Mouse (Mus musculus): ENCODE data around the gene Slc24a4. TPM values are rescaled to one million over a fixed set of nuclear protein-coding genes. Genes with fewer than 3 reads are reported as not detected.

Gene Slc24a4
- polyA plus RNA-seq, 1 experiment from 2014 or later = 0.62 TPM

DNA sequence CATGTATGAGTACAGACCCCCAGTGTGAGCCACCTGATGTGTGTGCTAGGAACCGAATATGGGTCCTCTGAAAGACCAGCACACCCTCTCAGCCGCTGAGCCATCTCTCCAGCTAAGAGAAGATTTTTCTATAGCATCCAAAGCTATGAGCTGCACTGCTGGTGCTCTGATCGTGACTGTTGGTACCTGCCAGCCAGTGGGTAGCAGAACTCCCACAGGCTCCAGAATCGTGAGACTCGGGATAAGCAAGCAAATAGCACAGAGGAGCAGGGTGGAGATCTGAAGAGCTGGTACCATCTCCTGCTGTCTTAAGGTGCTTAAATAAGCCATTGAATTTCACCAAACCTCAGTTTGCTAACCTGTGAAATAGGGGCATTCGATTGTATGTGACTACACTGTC lies 119.6 kb downstream of the Slc24a4 start:
- Histone ChIP-seq H3K4me3 (ENCODE audit: low read depth, low read length) (no peak overlapping the region), H3K27me3 (replicated peaks; ENCODE audit: control insufficient read depth, insufficient read depth, low read length) (no peaks in the 10 kb centered on the region), H3K4me1 (replicated peaks; ENCODE audit: control insufficient read depth, insufficient read depth, low read length) (no peaks in the 10 kb centered on the region), H3K4me2 (ENCODE audit: low read length) (no peak overlapping the region), H3K9ac (ENCODE audit: low read length) (no peak overlapping the region), H3K36me3 (ENCODE audit: control insufficient read depth, insufficient read depth, low read length) (no peaks in the 10 kb centered on the region), H3K9me3 (ENCODE audit: control insufficient read depth, low read length) (no peaks in the 10 kb centered on the region), H3K27ac (ENCODE audit: low read depth) (no peak overlapping the region)
- 85% methylated on average over 6 of the region's 6 CpGs for WGBS
- DNase-seq (ENCODE audit: low spot score) (no peak), ATAC-seq (replicated peaks; ENCODE audit: low FRiP score, low TSS enrichment, low read depth) (no peak)

DNA sequence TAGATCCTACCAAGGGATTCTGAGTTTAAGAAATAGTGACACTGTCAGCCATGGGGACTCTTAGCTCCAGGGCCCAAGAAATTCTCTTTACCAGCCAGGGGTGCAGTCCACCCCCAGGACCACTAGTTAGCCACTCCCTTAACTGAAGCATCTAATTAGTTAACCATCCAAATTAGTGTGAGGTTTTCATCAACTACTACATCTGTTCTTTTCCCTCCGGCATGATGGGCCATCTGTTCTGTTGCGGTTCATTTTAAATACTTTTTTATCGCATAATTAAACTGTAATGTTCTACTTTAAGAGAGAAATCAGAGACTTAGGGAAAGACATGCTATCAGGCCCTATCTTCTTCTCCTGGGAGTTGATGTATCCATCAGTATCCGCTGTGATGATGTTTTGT lies 121.8 kb downstream of the Slc24a4 start:
- ATAC-seq (replicated peaks; ENCODE audit: low FRiP score, low TSS enrichment, low read depth) = no peak

DNA sequence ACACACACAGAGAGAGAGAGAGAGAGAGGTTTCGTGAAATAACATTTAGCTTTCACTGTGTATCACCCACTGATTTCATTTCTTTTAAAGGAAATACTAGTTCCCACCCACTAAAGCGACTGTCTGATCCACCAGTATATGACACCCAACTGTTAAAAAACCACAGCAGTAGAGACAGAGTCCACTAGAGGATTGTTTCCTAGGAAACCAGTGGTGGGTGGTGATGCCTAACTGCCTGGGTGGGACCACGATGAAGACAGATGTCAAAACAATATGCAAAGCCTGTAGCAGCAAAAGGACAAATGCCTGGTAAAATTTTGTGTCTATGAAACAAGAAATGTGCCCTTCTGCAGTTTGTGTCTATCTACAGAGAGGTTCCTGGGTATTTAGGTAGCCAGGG lies 122.5 kb downstream of the Slc24a4 start:
- DNase-seq (ENCODE audit: low spot score) = no peak
- H3K36me3 ChIP-seq (ENCODE audit: control insufficient read depth, insufficient read depth, low read length) = no peaks in the 10 kb centered on the region
- 85% methylated on average over 3 of the region's 3 CpGs for WGBS

More for the DNA sequence above, 121.8 kb downstream of the Slc24a4 start:
- Histone ChIP-seq H3K4me2 (ENCODE audit: low read length) (no peak overlapping the region), H3K4me3 (ENCODE audit: low read depth, low read length) (no peak overlapping the region), H3K27me3 (replicated peaks; ENCODE audit: control insufficient read depth, insufficient read depth, low read length) (no peaks in the 10 kb centered on the region), H3K27ac (ENCODE audit: low read depth) (no peak overlapping the region), H3K36me3 (ENCODE audit: control insufficient read depth, insufficient read depth, low read length) (no peaks in the 10 kb centered on the region), H3K4me1 (replicated peaks; ENCODE audit: control insufficient read depth, insufficient read depth, low read length) (no peaks in the 10 kb centered on the region), H3K9ac (ENCODE audit: low read length) (no peak overlapping the region), H3K9me3 (ENCODE audit: control insufficient read depth, low read length) (no peaks in the 10 kb centered on the region)
- WGBS = 93% methylated on average over 4 of the region's 4 CpGs
- DNase-seq (ENCODE audit: low spot score) = no peak

DNA sequence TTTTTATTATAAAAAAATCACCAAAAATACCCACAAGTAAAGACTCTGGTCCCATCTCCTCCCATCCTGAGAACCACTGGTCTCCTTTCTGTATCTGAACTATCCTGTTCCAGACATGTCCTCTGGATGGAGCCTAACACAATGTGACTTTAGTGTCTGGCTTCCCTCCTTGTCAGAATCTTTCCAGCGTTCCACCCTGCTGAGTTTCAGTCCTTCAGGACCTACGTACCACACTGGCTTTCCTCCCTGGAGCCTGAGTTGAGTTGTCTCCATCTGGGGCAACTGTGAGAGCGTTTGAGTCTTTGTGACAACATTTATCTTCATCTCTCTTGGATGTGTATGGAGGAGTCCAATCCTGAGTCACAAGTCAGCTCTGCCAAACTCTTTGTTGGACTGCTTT lies 123.5 kb downstream of the Slc24a4 start:
- Histone ChIP-seq H3K9ac (ENCODE audit: low read length) (no peak overlapping the region), H3K4me2 (ENCODE audit: low read length) (no peak overlapping the region), H3K27me3 (replicated peaks; ENCODE audit: control insufficient read depth, insufficient read depth, low read length) (no peaks in the 10 kb centered on the region), H3K9me3 (ENCODE audit: control insufficient read depth, low read length) (no peaks in the 10 kb centered on the region), H3K27ac (ENCODE audit: low read depth) (no peak overlapping the region), H3K4me3 (ENCODE audit: low read depth, low read length) (no peak overlapping the region), H3K4me1 (replicated peaks; ENCODE audit: control insufficient read depth, insufficient read depth, low read length) (no peaks in the 10 kb centered on the region), H3K36me3 (ENCODE audit: control insufficient read depth, insufficient read depth, low read length) (no peaks in the 10 kb centered on the region)
- DNase-seq (ENCODE audit: low spot score) (no peak), ATAC-seq (replicated peaks; ENCODE audit: low FRiP score, low TSS enrichment, low read depth) (no peak)
- 64% methylated on average over 3 of the region's 3 CpGs for WGBS

More for the DNA sequence above, 122.5 kb downstream of the Slc24a4 start:
- Histone ChIP-seq H3K9me3 (ENCODE audit: control insufficient read depth, low read length) (no peaks in the 10 kb centered on the region), H3K9ac (ENCODE audit: low read length) (no peak overlapping the region), H3K4me1 (replicated peaks; ENCODE audit: control insufficient read depth, insufficient read depth, low read length) (no peaks in the 10 kb centered on the region), H3K27me3 (replicated peaks; ENCODE audit: control insufficient read depth, insufficient read depth, low read length) (no peaks in the 10 kb centered on the region), H3K4me3 (ENCODE audit: low read depth, low read length) (no peak overlapping the region), H3K4me2 (ENCODE audit: low read length) (no peak overlapping the region), H3K27ac (ENCODE audit: low read depth) (no peak overlapping the region)
- no peak for ATAC-seq (replicated peaks; ENCODE audit: low FRiP score, low TSS enrichment, low read depth)

DNA sequence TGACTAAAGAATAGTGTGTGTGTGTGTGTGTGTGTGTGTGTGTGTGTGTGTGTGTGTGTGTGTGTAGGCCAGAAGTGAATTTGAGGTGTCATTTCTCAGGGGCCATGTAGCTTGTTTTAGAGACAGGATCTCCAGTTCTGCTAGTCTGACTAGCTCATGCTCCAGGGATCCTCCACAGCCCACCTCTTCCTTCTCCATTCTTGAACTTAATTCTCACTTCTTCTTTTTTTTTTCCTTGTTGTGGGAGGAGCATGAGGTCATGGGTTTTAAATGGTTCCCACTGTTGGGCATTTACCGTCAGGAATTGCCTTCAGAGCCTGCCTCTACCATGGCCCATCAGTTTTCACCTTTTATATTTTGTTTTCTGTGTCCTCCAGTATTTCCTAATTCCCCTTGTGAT lies 124.0 kb downstream of the Slc24a4 start:
- Histone ChIP-seq H3K27ac (ENCODE audit: low read depth) (no peak overlapping the region), H3K4me3 (ENCODE audit: low read depth, low read length) (no peak overlapping the region), H3K27me3 (replicated peaks; ENCODE audit: control insufficient read depth, insufficient read depth, low read length) (no peaks in the 10 kb centered on the region), H3K36me3 (ENCODE audit: control insufficient read depth, insufficient read depth, low read length) (no peaks in the 10 kb centered on the region), H3K4me1 (replicated peaks; ENCODE audit: control insufficient read depth, insufficient read depth, low read length) (no peaks in the 10 kb centered on the region), H3K4me2 (ENCODE audit: low read length) (no peak overlapping the region), H3K9ac (ENCODE audit: low read length) (no peak overlapping the region), H3K9me3 (ENCODE audit: control insufficient read depth, low read length) (no peaks in the 10 kb centered on the region)
- no peak for DNase-seq (ENCODE audit: low spot score)
- 80% methylated on average over 1 of the region's 1 CpGs for WGBS
- no peak for ATAC-seq (replicated peaks; ENCODE audit: low FRiP score, low TSS enrichment, low read depth)

DNA sequence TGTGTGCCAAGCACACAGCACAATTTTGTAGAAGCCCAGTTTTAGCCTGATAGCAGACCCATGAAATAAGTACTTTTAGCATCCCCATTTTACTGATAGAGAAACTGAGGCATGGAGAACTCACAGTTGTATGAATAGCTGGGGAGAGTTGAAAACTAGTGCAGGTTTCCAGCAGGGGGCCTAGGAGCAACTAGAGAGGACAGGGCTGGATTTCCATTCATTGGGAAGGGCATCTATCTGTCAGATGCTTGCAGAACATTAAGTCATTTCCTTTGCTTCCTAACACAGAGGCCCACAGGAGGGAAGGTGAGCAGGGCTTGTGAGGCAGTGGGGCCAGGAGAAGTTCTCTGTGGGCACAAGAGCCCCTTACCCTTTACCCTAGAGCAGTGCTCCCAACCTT lies 126.5 kb downstream of the Slc24a4 start:
- H3K4me2 ChIP-seq (ENCODE audit: low read length) = no peak overlapping the region

DNA sequence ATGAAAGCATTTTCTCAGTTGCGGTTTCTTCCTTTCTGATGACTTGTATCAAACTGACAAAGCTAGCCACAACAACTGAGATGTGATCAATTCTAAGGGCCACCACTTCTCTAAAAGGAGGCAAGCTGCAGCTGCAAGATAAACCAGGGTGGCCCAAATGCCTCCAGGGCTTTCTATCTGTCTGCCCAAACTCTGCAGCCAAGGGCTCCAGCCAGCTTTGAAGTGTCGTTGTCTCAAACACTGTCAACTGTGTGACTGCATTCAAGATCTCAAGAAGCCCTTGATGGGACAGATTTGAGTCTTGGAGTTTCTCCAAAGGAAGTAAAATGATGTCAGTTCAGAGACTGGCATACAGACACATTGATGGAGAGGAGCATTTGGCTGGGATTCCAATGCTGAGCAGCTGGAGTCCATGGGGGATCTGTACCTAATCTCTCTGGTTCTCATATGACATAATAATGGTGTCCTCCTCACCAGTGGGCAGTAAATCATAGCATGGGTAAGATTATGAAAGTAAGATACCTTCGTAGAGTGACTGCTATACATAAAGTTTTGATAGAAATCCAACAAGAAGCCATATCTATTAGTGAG lies 130.1 kb downstream of the Slc24a4 start:
- DNase-seq (ENCODE audit: low spot score) (no peak), ATAC-seq (replicated peaks; ENCODE audit: low FRiP score, low TSS enrichment, low read depth) (no peak)
- Histone ChIP-seq H3K36me3 (ENCODE audit: control insufficient read depth, insufficient read depth, low read length) (no peaks in the 10 kb centered on the region), H3K4me2 (ENCODE audit: low read length) (no peak overlapping the region), H3K9me3 (ENCODE audit: control insufficient read depth, low read length) (no peaks in the 10 kb centered on the region), H3K27ac (ENCODE audit: low read depth) (no peak overlapping the region), H3K27me3 (replicated peaks; ENCODE audit: control insufficient read depth, insufficient read depth, low read length) (no peaks in the 10 kb centered on the region), H3K4me3 (ENCODE audit: low read depth, low read length) (no peak overlapping the region), H3K4me1 (replicated peaks; ENCODE audit: control insufficient read depth, insufficient read depth, low read length) (peaks cover 12% of the 10 kb centered on the region), H3K9ac (ENCODE audit: low read length) (no peak overlapping the region)
- WGBS = 81% methylated on average over 3 of the region's 3 CpGs

More for the DNA sequence above, 126.5 kb downstream of the Slc24a4 start:
- no peaks in the 10 kb centered on the region for H3K36me3 ChIP-seq (ENCODE audit: control insufficient read depth, insufficient read depth, low read length)
- ATAC-seq (replicated peaks; ENCODE audit: low FRiP score, low TSS enrichment, low read depth) = no peak
- H3K27me3 ChIP-seq (replicated peaks; ENCODE audit: control insufficient read depth, insufficient read depth, low read length) = no peaks in the 10 kb centered on the region
- H3K4me1 ChIP-seq (replicated peaks; ENCODE audit: control insufficient read depth, insufficient read depth, low read length) = no peaks in the 10 kb centered on the region
- H3K27ac ChIP-seq (ENCODE audit: low read depth) = no peak overlapping the region
- no peak for DNase-seq (ENCODE audit: low spot score)
- no peaks in the 10 kb centered on the region for H3K9me3 ChIP-seq (ENCODE audit: control insufficient read depth, low read length)
- H3K4me3 ChIP-seq (ENCODE audit: low read depth, low read length) = no peak overlapping the region
- no peak overlapping the region for H3K9ac ChIP-seq (ENCODE audit: low read length)

DNA sequence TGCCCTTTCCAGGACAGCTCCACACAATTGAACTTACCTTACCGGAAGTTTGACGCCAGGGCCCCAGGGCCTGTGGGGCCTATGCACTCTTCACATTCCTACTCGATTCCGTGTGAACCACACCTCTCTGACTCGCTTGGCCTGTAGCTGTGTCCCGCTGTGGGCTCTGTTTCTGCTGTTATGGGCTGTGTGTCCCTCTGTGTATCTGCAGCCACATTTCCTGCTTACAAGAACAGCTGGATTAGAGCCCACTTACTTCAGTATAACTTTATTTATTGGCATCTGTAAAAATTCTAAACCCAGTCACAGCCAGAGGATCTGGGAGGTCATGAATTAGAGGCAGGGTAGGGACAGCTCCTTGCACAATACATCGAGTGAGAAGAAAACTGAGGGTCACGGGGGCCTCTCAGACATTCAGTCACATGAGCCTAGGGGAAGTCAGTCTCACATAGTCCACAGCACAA lies 133.4 kb downstream of the Slc24a4 start:
- 23% methylated on average over 8 of the region's 8 CpGs for WGBS

DNA sequence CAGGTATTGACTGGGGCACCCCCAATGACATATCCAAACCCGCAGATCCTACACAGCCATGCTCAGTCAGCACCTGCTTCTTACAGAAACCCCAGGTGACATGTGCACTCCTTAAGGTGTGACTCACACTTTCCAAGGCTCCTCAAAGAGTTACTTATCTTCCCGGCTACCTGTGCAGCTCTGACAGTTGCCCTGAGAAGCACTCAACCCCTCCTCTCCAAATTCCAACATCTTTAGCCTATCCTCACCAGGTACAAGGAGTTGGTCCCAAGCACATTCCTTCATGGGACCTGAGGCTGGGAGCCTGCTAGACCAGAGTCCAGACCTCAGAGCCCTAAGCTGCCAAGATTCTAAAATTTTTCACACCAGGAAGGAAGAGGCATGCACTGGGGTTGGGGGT lies 134.3 kb downstream of the Slc24a4 start:
- H3K4me1 ChIP-seq (replicated peaks; ENCODE audit: control insufficient read depth, insufficient read depth, low read length) = peaks cover 12% of the 10 kb centered on the region
- H3K27ac ChIP-seq (ENCODE audit: low read depth) = no peak overlapping the region
- WGBS = 83% methylated on average over 2 of the region's 2 CpGs
- no peak for DNase-seq (ENCODE audit: low spot score)
- H3K4me2 ChIP-seq (ENCODE audit: low read length) = no peak overlapping the region
- H3K36me3 ChIP-seq (ENCODE audit: control insufficient read depth, insufficient read depth, low read length) = no peaks in the 10 kb centered on the region
- no peak overlapping the region for H3K4me3 ChIP-seq (ENCODE audit: low read depth, low read length)
- H3K27me3 ChIP-seq (replicated peaks; ENCODE audit: control insufficient read depth, insufficient read depth, low read length) = no peaks in the 10 kb centered on the region
- H3K9ac ChIP-seq (ENCODE audit: low read length) = no peak overlapping the region
- no peak for ATAC-seq (replicated peaks; ENCODE audit: low FRiP score, low TSS enrichment, low read depth)
- no peaks in the 10 kb centered on the region for H3K9me3 ChIP-seq (ENCODE audit: control insufficient read depth, low read length)

More for the DNA sequence above, 133.4 kb downstream of the Slc24a4 start:
- Histone ChIP-seq H3K9ac (ENCODE audit: low read length) (no peak overlapping the region), H3K27me3 (replicated peaks; ENCODE audit: control insufficient read depth, insufficient read depth, low read length) (no peaks in the 10 kb centered on the region), H3K9me3 (ENCODE audit: control insufficient read depth, low read length) (no peaks in the 10 kb centered on the region), H3K27ac (ENCODE audit: low read depth) (peak overlapping the region; percentile 27; the same call in 1 of the 2 replicates), H3K36me3 (ENCODE audit: control insufficient read depth, insufficient read depth, low read length) (no peaks in the 10 kb centered on the region), H3K4me3 (ENCODE audit: low read depth, low read length) (no peak overlapping the region), H3K4me2 (ENCODE audit: low read length) (no peak overlapping the region), H3K4me1 (replicated peaks; ENCODE audit: control insufficient read depth, insufficient read depth, low read length) (peaks cover 12% of the 10 kb centered on the region)
- 0 out of 2 replicates have a peak, but pooled peaks have one; percentile 50 for ATAC-seq (replicated peaks; ENCODE audit: low FRiP score, low TSS enrichment, low read depth)
- no peak for DNase-seq (ENCODE audit: low spot score)
